Mouse (Mus musculus): Measurements from ENCODE around the gene Cox7a1. TPM values are rescaled to one million over a fixed set of nuclear protein-coding genes. Genes with fewer than 3 reads are reported as not detected.

Gene Cox7a1
- polyA plus RNA-seq (2014; fragmentation: Nextera tagmentation; extraction: Ambion mirVana) = 3.5 and 3.9 TPM in 2 replicates

GRCm38 (mm10) chr7:30183879-30184289 lies at the start of gene Cox7a1:
TSS of gene Cox7a1 (plus strand) at chr7:30184144.
- peaks cover 4% of the 10 kb centered on the region for H3K36me3 ChIP-seq (ENCODE audit: control insufficient read depth, insufficient read depth, low read length)
- H3K4me1 ChIP-seq (replicated peaks; ENCODE audit: control insufficient read depth, insufficient read depth, low read length) = peaks cover 4% of the 10 kb centered on the region; the same call in 1 of the 2 replicates
- peak; percentile 78 for ATAC-seq (replicated peaks; ENCODE audit: low FRiP score)
- WGBS = under 1% methylated on average over 11 of the region's 11 CpGs
- no peaks in the 10 kb centered on the region for H3K27me3 ChIP-seq (ENCODE audit: control insufficient read depth, insufficient read depth, low read length)
- H3K9ac ChIP-seq (ENCODE audit: low read length) = peak within 1 kb of the TSS; percentile 39; the same call in 1 of the 2 replicates
- H3K4me2 ChIP-seq (ENCODE audit: low read depth, low read length, severe bottlenecking) = peak within 1 kb of the TSS; percentile 49
- H3K9me3 ChIP-seq (ENCODE audit: control insufficient read depth, low read length) = no peaks in the 10 kb centered on the region
- peak; percentile 82 for DNase-seq (ENCODE audit: low spot score)
- H3K27ac ChIP-seq (ENCODE audit: low read depth, low read length) = no peak within 1 kb of the TSS
- peak within 1 kb of the TSS; percentile 11 for H3K4me3 ChIP-seq (ENCODE audit: low read depth, low read length)

- H3K9me3 ChIP-seq (ENCODE audit: control insufficient read depth, low read length) = no peaks in the 10 kb centered on the region; the same call in 1 of the 2 replicates
- 87% methylated on average over 10 of the region's 10 CpGs for WGBS
- H3K4me2 ChIP-seq (ENCODE audit: low read depth, low read length, severe bottlenecking) = no peak overlapping the region
- no peak overlapping the region for H3K4me3 ChIP-seq (ENCODE audit: low read depth, low read length)
- ATAC-seq (replicated peaks; ENCODE audit: low FRiP score) = no peak
- H3K36me3 ChIP-seq (ENCODE audit: control insufficient read depth, insufficient read depth, low read length) = peaks cover 17% of the 10 kb centered on the region
- H3K9ac ChIP-seq (ENCODE audit: low read length) = no peak overlapping the region
- no peaks in the 10 kb centered on the region for H3K27me3 ChIP-seq (ENCODE audit: control insufficient read depth, insufficient read depth, low read length)
- H3K4me1 ChIP-seq (replicated peaks; ENCODE audit: control insufficient read depth, insufficient read depth, low read length) = no peaks in the 10 kb centered on the region
- H3K27ac ChIP-seq (ENCODE audit: low read depth, low read length) = no peak overlapping the region
- no peak for DNase-seq (ENCODE audit: low spot score)
Observed at GRCm38 (mm10) chr7:30136826-30137225, 47.1 kb upstream of the Cox7a1 start.

DNA sequence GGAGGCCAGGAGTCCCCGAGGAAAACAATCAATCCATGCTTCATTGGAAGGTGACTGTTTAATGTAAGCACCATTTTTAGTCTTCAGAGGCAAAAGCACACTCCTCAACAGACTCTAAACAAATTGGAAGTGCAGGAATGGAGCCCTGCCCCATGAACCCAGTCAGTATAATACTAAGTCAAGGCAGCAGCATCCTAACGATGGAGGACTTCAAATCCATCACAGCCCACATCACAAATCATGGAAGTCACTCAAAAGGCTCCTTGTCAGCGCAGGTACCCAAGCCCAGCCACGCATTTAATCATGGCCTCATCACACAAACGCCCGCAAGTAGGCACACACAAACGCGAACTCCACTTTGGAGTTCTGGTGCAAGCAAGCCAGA lies 40.8 kb upstream of the Cox7a1 start:
- ATAC-seq (replicated peaks; ENCODE audit: low FRiP score) = peak; percentile 33
- Histone ChIP-seq H3K4me3 (ENCODE audit: low read depth, low read length) (peak overlapping the region; percentile 52), H3K4me2 (ENCODE audit: low read depth, low read length, severe bottlenecking) (peak overlapping the region; percentile 67), H3K9ac (ENCODE audit: low read length) (peak overlapping the region; percentile 64), H3K27me3 (ENCODE audit: control insufficient read depth, insufficient read depth, low read length) (no peaks in the 10 kb centered on the region), H3K9me3 (ENCODE audit: control insufficient read depth, low read length) (peaks cover 2% of the 10 kb centered on the region; the same call in 1 of the 2 replicates), H3K27ac (ENCODE audit: low read depth, low read length) (no peak overlapping the region), H3K4me1 (replicated peaks; ENCODE audit: control insufficient read depth, insufficient read depth, low read length) (no peaks in the 10 kb centered on the region), H3K36me3 (ENCODE audit: control insufficient read depth, insufficient read depth, low read length) (peaks cover under 1% of the 10 kb centered on the region; the same call in 1 of the 2 replicates)
- WGBS = 23% methylated on average over 8 of the region's 8 CpGs
- DNase-seq (ENCODE audit: low spot score) = peak; percentile 43

DNA sequence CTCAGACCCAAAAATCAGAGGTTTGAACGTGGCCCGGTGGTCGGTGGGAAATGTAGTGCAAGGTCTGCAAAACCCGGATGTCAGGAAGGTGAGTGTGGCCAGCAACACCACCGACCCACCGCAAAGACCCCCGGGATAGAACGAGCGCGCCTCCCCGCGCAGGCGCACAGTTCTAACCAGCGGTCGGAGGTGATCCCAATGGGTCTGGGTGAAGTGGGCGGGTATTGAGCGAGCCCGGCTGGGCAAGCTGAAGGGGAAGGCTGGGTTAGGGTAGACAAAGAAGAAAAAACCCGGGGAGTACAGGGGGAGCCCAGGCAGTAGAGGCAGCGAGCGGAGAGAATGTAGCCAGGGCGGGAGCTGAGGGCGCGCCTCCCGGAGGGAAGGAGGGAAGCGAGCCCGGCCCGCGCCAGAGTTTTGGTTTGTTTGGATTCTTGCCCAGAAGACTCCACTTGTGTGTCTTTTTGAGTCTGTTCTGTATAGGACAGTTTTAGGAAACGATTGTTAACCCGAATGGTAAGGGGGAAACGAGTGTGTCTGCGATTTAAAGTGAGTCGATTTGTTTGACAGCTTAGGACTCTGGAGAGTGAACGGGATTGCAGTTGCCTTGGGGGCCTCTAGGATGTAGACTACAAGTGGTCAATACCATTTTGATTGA lies 40.3 kb upstream of the Cox7a1 start:
- H3K36me3 ChIP-seq (ENCODE audit: control insufficient read depth, insufficient read depth, low read length) = no peaks in the 10 kb centered on the region
- H3K27ac ChIP-seq (ENCODE audit: low read depth, low read length) = peak overlapping the region; percentile 85; the same call in 1 of the 2 replicates
- H3K4me3 ChIP-seq (ENCODE audit: low read depth, low read length) = peak overlapping the region; percentile 52
- WGBS = 3% methylated on average over 35 of the region's 35 CpGs
- peak; percentile 94 for ATAC-seq (replicated peaks; ENCODE audit: low FRiP score)
- no peaks in the 10 kb centered on the region for H3K27me3 ChIP-seq (ENCODE audit: control insufficient read depth, insufficient read depth, low read length)
- H3K4me1 ChIP-seq (replicated peaks; ENCODE audit: control insufficient read depth, insufficient read depth, low read length) = no peaks in the 10 kb centered on the region
- peak; percentile 95 for DNase-seq (ENCODE audit: low spot score)
- H3K4me2 ChIP-seq (ENCODE audit: low read depth, low read length, severe bottlenecking) = peak overlapping the region; percentile 67
- H3K9me3 ChIP-seq (ENCODE audit: control insufficient read depth, low read length) = peaks cover 3% of the 10 kb centered on the region; the same call in 1 of the 2 replicates
- peak overlapping the region; percentile 64 for H3K9ac ChIP-seq (ENCODE audit: low read length)

DNA sequence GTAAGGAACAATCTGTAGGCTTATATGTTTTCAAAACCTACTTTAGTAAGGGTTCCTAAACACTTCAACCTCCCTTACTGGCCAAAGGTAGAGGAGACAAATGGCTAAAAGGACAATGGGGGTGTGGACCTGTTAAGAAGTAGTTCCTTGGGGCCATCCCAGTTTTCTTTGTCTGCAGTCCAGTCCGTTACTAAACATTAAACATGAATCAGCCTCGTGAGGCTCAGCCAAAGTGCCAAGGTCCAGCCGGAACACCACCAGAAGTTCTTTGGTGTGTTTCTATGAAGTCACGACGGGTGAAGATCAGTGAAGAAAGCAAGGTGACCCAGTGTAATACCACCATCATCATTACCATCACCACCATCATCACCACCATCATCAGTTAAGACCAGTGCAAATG lies 36.9 kb upstream of the Cox7a1 start:
- no peak overlapping the region for H3K27ac ChIP-seq (ENCODE audit: low read depth, low read length)
- H3K4me2 ChIP-seq (ENCODE audit: low read depth, low read length, severe bottlenecking) = no peak overlapping the region
- H3K36me3 ChIP-seq (ENCODE audit: control insufficient read depth, insufficient read depth, low read length) = no peaks in the 10 kb centered on the region
- no peaks in the 10 kb centered on the region for H3K27me3 ChIP-seq (ENCODE audit: control insufficient read depth, insufficient read depth, low read length)
- no peak overlapping the region for H3K9ac ChIP-seq (ENCODE audit: low read length)
- DNase-seq (ENCODE audit: low spot score) (no peak), ATAC-seq (replicated peaks; ENCODE audit: low FRiP score) (no peak)
- H3K4me3 ChIP-seq (ENCODE audit: low read depth, low read length) = no peak overlapping the region
- H3K4me1 ChIP-seq (replicated peaks; ENCODE audit: control insufficient read depth, insufficient read depth, low read length) = no peaks in the 10 kb centered on the region
- peaks cover 25% of the 10 kb centered on the region for H3K9me3 ChIP-seq (ENCODE audit: control insufficient read depth, low read length)
- 94% methylated on average over 5 of the region's 5 CpGs for WGBS

DNA sequence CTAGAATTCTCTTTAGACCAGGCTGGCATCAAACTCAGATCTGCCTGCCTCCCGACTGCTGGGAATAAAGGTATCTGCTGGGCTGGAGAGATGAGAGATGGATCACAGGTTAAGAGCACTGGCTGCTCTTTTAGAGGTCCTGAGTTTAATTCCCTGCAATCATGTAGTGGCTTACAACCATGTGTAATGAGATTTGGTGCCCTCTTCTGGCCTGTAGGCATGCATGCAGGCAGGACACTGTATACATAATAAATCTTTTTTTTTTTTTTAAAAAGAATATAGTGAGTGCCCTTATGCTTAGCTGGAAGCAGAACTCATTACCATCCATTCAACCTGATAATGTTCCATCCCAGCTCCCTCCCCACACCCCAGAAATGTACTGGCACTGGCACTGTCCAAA lies 29.9 kb upstream of the Cox7a1 start:
- no peak for DNase-seq (ENCODE audit: low spot score)
- no peak overlapping the region for H3K4me2 ChIP-seq (ENCODE audit: low read depth, low read length, severe bottlenecking)
- H3K36me3 ChIP-seq (ENCODE audit: control insufficient read depth, insufficient read depth, low read length) = peaks cover 30% of the 10 kb centered on the region
- H3K9ac ChIP-seq (ENCODE audit: low read length) = no peak overlapping the region
- ATAC-seq (replicated peaks; ENCODE audit: low FRiP score) = no peak
- peaks cover 64% of the 10 kb centered on the region for H3K9me3 ChIP-seq (ENCODE audit: control insufficient read depth, low read length)
- H3K4me3 ChIP-seq (ENCODE audit: low read depth, low read length) = no peak overlapping the region
- WGBS = 94% methylated on average over 1 of the region's 1 CpGs
- H3K4me1 ChIP-seq (replicated peaks; ENCODE audit: control insufficient read depth, insufficient read depth, low read length) = no peaks in the 10 kb centered on the region
- no peaks in the 10 kb centered on the region for H3K27me3 ChIP-seq (ENCODE audit: control insufficient read depth, insufficient read depth, low read length)
- H3K27ac ChIP-seq (ENCODE audit: low read depth, low read length) = no peak overlapping the region

DNA sequence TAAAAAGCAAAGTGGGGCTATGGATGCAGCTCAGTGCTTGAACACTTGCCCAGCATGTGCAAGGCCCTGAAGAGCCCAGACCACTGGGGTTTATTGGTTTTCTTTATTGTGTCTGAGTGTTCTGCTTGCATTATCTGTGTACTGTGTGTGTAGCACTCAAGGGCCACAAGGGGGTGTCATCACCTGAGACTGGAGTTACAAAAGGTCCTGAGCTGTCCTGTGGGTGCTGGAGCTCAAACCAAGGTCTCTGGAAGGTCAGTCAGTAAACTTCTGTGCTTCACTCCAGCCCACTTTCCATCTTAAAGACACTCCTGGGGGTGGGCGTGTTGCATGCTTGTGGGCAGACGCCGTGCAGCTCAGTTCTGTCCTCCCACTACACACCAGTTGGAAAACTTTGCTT lies 28.4 kb upstream of the Cox7a1 start:
- WGBS = 95% methylated on average over 3 of the region's 3 CpGs
- ATAC-seq (replicated peaks; ENCODE audit: low FRiP score) (no peak), DNase-seq (ENCODE audit: low spot score) (no peak)
- H3K9ac ChIP-seq (ENCODE audit: low read length) = no peak overlapping the region
- peaks cover 64% of the 10 kb centered on the region for H3K9me3 ChIP-seq (ENCODE audit: control insufficient read depth, low read length)
- no peaks in the 10 kb centered on the region for H3K27me3 ChIP-seq (ENCODE audit: control insufficient read depth, insufficient read depth, low read length)
- H3K4me1 ChIP-seq (replicated peaks; ENCODE audit: control insufficient read depth, insufficient read depth, low read length) = no peaks in the 10 kb centered on the region
- H3K4me2 ChIP-seq (ENCODE audit: low read depth, low read length, severe bottlenecking) = no peak overlapping the region
- H3K4me3 ChIP-seq (ENCODE audit: low read depth, low read length) = no peak overlapping the region
- H3K27ac ChIP-seq (ENCODE audit: low read depth, low read length) = no peak overlapping the region
- peaks cover 42% of the 10 kb centered on the region for H3K36me3 ChIP-seq (ENCODE audit: control insufficient read depth, insufficient read depth, low read length)

GRCm38 (mm10) chr7:30163113-30163512 lies 20.8 kb upstream of the Cox7a1 start:
- 97% methylated on average over 5 of the region's 5 CpGs for WGBS

DNA sequence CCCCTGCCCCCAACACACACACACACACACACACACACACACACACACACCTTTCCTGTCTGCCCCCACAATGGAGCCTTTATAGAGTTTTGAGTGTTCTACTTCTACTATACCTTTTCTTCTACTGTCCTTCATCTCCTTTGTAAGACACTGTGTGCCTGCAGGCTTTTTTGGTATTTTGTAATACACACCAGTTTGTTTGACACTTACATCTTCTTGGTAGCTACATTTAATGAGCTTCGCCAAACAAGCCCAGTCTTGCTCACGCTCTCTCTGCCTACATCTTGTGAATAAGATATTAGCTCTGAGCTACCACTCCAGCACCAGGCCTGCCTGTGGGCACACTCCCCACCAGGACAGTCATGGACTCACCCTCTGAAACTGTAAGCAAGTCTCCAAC lies 19.2 kb upstream of the Cox7a1 start:
- WGBS = 96% methylated on average over 2 of the region's 2 CpGs
- DNase-seq (ENCODE audit: low spot score) = no peak
- Histone ChIP-seq H3K27ac (ENCODE audit: low read depth, low read length) (no peak overlapping the region), H3K9me3 (ENCODE audit: control insufficient read depth, low read length) (peaks cover 69% of the 10 kb centered on the region), H3K4me3 (ENCODE audit: low read depth, low read length) (no peak overlapping the region), H3K27me3 (ENCODE audit: control insufficient read depth, insufficient read depth, low read length) (no peaks in the 10 kb centered on the region), H3K4me1 (replicated peaks; ENCODE audit: control insufficient read depth, insufficient read depth, low read length) (no peaks in the 10 kb centered on the region), H3K9ac (ENCODE audit: low read length) (no peak overlapping the region), H3K36me3 (ENCODE audit: control insufficient read depth, insufficient read depth, low read length) (peaks cover 68% of the 10 kb centered on the region), H3K4me2 (ENCODE audit: low read depth, low read length, severe bottlenecking) (no peak overlapping the region)
- ATAC-seq (replicated peaks; ENCODE audit: low FRiP score) = no peak

More at GRCm38 (mm10) chr7:30163113-30163512, 20.8 kb upstream of the Cox7a1 start:
- no peak for DNase-seq (ENCODE audit: low spot score)
- Histone ChIP-seq H3K4me3 (ENCODE audit: low read depth, low read length) (no peak overlapping the region), H3K27me3 (ENCODE audit: control insufficient read depth, insufficient read depth, low read length) (no peaks in the 10 kb centered on the region), H3K9ac (ENCODE audit: low read length) (no peak overlapping the region), H3K4me2 (ENCODE audit: low read depth, low read length, severe bottlenecking) (no peak overlapping the region), H3K4me1 (replicated peaks; ENCODE audit: control insufficient read depth, insufficient read depth, low read length) (no peaks in the 10 kb centered on the region), H3K27ac (ENCODE audit: low read depth, low read length) (no peak overlapping the region), H3K9me3 (ENCODE audit: control insufficient read depth, low read length) (peaks cover 84% of the 10 kb centered on the region), H3K36me3 (ENCODE audit: control insufficient read depth, insufficient read depth, low read length) (peaks cover 83% of the 10 kb centered on the region)
- ATAC-seq (replicated peaks; ENCODE audit: low FRiP score) = no peak
